Mouse (Mus musculus): ENCODE measurements around the gene Rgs5. TPM values are rescaled to one million over a fixed set of nuclear protein-coding genes. Genes with fewer than 3 reads are reported as not detected.

Gene Rgs5
- total and polyA plus RNA-seq, 3 experiments = 123 to 305 (median 286) TPM

GRCm38 (mm10) chr1:169680455-169681208, 25.3 kb downstream of the Rgs5 start:
- TF ChIP-seq EP300 (IDR thresholded peaks at IDR 0.05; ENCODE audit: insufficient read depth, low read depth, low read length) = no peak
- TF ChIP-seq POLR2A (IDR thresholded peaks at IDR 0.05; ENCODE audit: insufficient read depth, low read depth, low read length) = no peak
- TF ChIP-seq CTCF (IDR thresholded peaks at IDR 0.05) = no peak
- no peak overlapping the region for H3K9ac ChIP-seq (ENCODE audit: low read depth, low read length)
- WGBS = 47% methylated on average over 9 of the region's 9 CpGs
- no peaks in the 10 kb centered on the region for H3K4me1 ChIP-seq (ENCODE audit: control insufficient read depth, insufficient read depth, low read length)
- DNase-seq = no peak
- intact Hi-C loops (cut with DNase I) = no loop called here
- no peak overlapping the region for H3K27ac ChIP-seq
- H3K36me3 ChIP-seq (ENCODE audit: control insufficient read depth, insufficient read depth, low read length) = no peaks in the 10 kb centered on the region; the same call in 1 of the 2 replicates
- H3K27me3 ChIP-seq (ENCODE audit: control insufficient read depth, insufficient read depth, low read length) = no peaks in the 10 kb centered on the region
- no peak overlapping the region for H3K4me3 ChIP-seq
- no peaks in the 10 kb centered on the region for H3K79me2 ChIP-seq (replicated peaks; ENCODE audit: control insufficient read depth, insufficient read depth, low read length)

DNA sequence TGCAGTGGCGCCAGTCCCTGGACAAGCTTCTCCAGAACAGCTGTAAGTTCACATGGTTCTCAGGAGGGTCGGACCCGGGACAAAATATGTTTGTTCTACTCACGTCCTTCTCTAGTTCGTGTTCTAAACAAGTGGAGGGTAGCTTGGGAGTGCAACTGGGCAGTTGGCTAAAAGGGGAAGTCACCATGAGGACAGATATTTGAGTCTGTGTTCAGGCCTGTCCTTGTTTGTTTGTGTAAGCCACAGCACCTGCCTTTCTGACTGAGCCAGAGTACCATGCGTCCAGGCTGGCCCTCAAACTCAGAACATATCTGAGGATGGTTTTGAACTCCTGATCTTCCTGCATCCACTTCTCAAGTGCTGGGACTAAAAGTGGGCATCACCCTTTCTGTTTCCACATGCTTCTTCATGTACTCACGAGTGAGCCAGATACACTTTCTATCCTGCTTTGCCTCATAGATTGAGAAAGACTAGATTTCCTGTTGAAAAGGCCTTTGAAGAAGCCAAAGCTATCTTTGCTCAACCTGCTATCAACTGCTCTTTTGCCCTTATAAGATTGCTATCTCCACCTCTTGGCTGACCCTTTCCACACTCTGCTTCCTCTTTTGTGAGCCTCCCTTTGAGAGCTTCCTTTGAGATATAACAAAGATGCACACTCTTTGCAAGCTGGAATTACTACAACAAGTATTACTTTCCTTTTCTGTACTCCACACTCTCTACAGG, 27.6 kb downstream of the Rgs5 start:
- DNase-seq = no peak
- Histone ChIP-seq H3K4me3 (no peak overlapping the region), H3K4me1 (ENCODE audit: control insufficient read depth, insufficient read depth, low read length) (no peaks in the 10 kb centered on the region), H3K79me2 (replicated peaks; ENCODE audit: control insufficient read depth, insufficient read depth, low read length) (no peaks in the 10 kb centered on the region), H3K36me3 (ENCODE audit: control insufficient read depth, insufficient read depth, low read length) (no peaks in the 10 kb centered on the region; the same call in 1 of the 2 replicates), H3K27me3 (ENCODE audit: control insufficient read depth, insufficient read depth, low read length) (no peaks in the 10 kb centered on the region), H3K27ac (no peak overlapping the region), H3K9ac (ENCODE audit: low read depth, low read length) (no peak overlapping the region)
- intact Hi-C loops (cut with DNase I) = no loop called here
- TF ChIP-seq POLR2A (IDR thresholded peaks at IDR 0.05; ENCODE audit: insufficient read depth, low read depth, low read length) (no peak), EP300 (IDR thresholded peaks at IDR 0.05; ENCODE audit: insufficient read depth, low read depth, low read length) (no peak), CTCF (IDR thresholded peaks at IDR 0.05) (no peak)
- WGBS = 70% methylated on average over 7 of the region's 7 CpGs

DNA sequence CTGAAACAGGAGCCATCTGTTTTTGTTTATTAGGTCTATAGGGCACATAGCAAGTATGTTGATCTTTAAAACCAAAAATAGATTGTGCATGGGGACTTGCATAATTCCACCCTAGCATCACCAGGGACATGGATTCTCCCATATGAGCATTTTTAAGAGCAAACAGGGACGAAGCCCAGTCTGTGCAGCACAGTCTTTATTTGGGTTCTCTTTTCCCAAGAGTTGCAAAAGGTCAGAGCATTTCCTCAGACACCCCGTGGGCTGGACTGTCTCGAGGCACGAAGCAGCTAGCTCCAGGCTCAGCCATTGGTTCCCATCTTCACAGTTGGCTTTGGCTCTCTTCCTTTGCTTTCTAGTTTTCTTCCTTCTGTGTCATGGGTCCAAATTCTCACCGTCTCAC, 30.0 kb downstream of the Rgs5 start:
- H3K79me2 ChIP-seq (replicated peaks; ENCODE audit: control insufficient read depth, insufficient read depth, low read length) = no peaks in the 10 kb centered on the region
- H3K4me1 ChIP-seq (ENCODE audit: control insufficient read depth, insufficient read depth, low read length) = no peaks in the 10 kb centered on the region
- no peak overlapping the region for H3K27ac ChIP-seq
- H3K9ac ChIP-seq (ENCODE audit: low read depth, low read length) = no peak overlapping the region
- intact Hi-C loops (cut with DNase I) = no loop called here
- H3K36me3 ChIP-seq (ENCODE audit: control insufficient read depth, insufficient read depth, low read length) = no peaks in the 10 kb centered on the region
- no peaks in the 10 kb centered on the region for H3K27me3 ChIP-seq (ENCODE audit: control insufficient read depth, insufficient read depth, low read length)
- WGBS = 56% methylated on average over 5 of the region's 5 CpGs
- peak in 1 of 2 experiments; percentile 30 for DNase-seq
- H3K4me3 ChIP-seq = no peak overlapping the region
- TF ChIP-seq CTCF (IDR thresholded peaks at IDR 0.05) = no peak
- no peak for TF ChIP-seq POLR2A (IDR thresholded peaks at IDR 0.05; ENCODE audit: insufficient read depth, low read depth, low read length)
- TF ChIP-seq EP300 (IDR thresholded peaks at IDR 0.05; ENCODE audit: insufficient read depth, low read depth, low read length) = no peak

- TF ChIP-seq POLR2A (IDR thresholded peaks at IDR 0.05; ENCODE audit: insufficient read depth, low read depth, low read length) (no peak), EP300 (IDR thresholded peaks at IDR 0.05; ENCODE audit: insufficient read depth, low read depth, low read length) (no peak), CTCF (IDR thresholded peaks at IDR 0.05) (no peak)
- 75% methylated on average over 2 of the region's 2 CpGs for WGBS
Observed at GRCm38 (mm10) chr1:169693040-169693439, 37.7 kb downstream of the Rgs5 start.

GRCm38 (mm10) chr1:169693537-169693936, 38.2 kb downstream of the Rgs5 start:
- Histone ChIP-seq H3K36me3 (ENCODE audit: control insufficient read depth, insufficient read depth, low read length) (no peaks in the 10 kb centered on the region), H3K27ac (no peak overlapping the region), H3K4me1 (ENCODE audit: control insufficient read depth, insufficient read depth, low read length) (no peaks in the 10 kb centered on the region), H3K27me3 (ENCODE audit: control insufficient read depth, insufficient read depth, low read length) (no peaks in the 10 kb centered on the region), H3K79me2 (replicated peaks; ENCODE audit: control insufficient read depth, insufficient read depth, low read length) (no peaks in the 10 kb centered on the region), H3K4me3 (no peak overlapping the region), H3K9ac (ENCODE audit: low read depth, low read length) (no peak overlapping the region)
- intact Hi-C loops (cut with DNase I) = no loop called here
- no peak for TF ChIP-seq POLR2A (IDR thresholded peaks at IDR 0.05; ENCODE audit: insufficient read depth, low read depth, low read length)
- WGBS = 63% methylated on average over 3 of the region's 3 CpGs
- DNase-seq = no peak

More at GRCm38 (mm10) chr1:169693040-169693439, 37.7 kb downstream of the Rgs5 start:
- Histone ChIP-seq H3K27me3 (ENCODE audit: control insufficient read depth, insufficient read depth, low read length) (no peaks in the 10 kb centered on the region), H3K36me3 (ENCODE audit: control insufficient read depth, insufficient read depth, low read length) (no peaks in the 10 kb centered on the region), H3K27ac (no peak overlapping the region), H3K4me3 (no peak overlapping the region), H3K79me2 (replicated peaks; ENCODE audit: control insufficient read depth, insufficient read depth, low read length) (no peaks in the 10 kb centered on the region), H3K4me1 (ENCODE audit: control insufficient read depth, insufficient read depth, low read length) (no peaks in the 10 kb centered on the region), H3K9ac (ENCODE audit: low read depth, low read length) (no peak overlapping the region)
- DNase-seq = no peak
- intact Hi-C loops (cut with DNase I) = no loop called here

- Histone ChIP-seq H3K79me2 (replicated peaks; ENCODE audit: control insufficient read depth, insufficient read depth, low read length) (no peaks in the 10 kb centered on the region), H3K27me3 (ENCODE audit: control insufficient read depth, insufficient read depth, low read length) (no peaks in the 10 kb centered on the region), H3K27ac (no peak overlapping the region), H3K4me1 (ENCODE audit: control insufficient read depth, insufficient read depth, low read length) (no peaks in the 10 kb centered on the region), H3K9ac (ENCODE audit: low read depth, low read length) (no peak overlapping the region), H3K36me3 (ENCODE audit: control insufficient read depth, insufficient read depth, low read length) (no peaks in the 10 kb centered on the region), H3K4me3 (no peak overlapping the region)
- TF ChIP-seq EP300 (IDR thresholded peaks at IDR 0.05; ENCODE audit: insufficient read depth, low read depth, low read length) (no peak), POLR2A (IDR thresholded peaks at IDR 0.05; ENCODE audit: insufficient read depth, low read depth, low read length) (no peak), CTCF (IDR thresholded peaks at IDR 0.05) (no peak)
- intact Hi-C loops (cut with DNase I) = no loop called here
- no peak for DNase-seq
- 72% methylated on average over 3 of the region's 3 CpGs for WGBS
Observed at GRCm38 (mm10) chr1:169695356-169695755, 40.1 kb downstream of the Rgs5 start.
